Comparison of ENCODE assay signal across 8 mouse cellular contexts in the genomic region with DNA sequence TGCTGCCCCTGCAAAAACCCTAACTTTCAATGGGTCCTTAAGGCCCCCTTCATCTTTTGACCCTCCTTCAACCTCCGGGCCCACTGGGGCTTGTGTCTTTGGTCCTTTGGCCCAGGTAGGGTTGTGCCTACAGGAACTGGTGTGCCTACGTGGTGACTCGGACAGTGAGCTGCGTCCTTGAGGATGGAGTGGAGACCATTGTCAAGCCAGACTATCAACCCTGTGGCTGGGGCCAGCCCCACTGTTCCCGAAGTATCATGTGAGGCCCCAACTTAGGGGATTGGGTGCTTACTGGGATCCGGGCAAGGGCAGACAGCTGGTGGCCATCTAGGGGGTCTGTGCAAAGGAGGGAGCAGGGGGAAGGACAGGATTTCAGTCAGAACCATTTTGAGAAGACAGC. TPM values are rescaled to one million over a fixed set of nuclear protein-coding genes. Genes with fewer than 3 reads are reported as not detected.
A peak's percentile ranks its signal among the peaks of the same experiment; 100 is the strongest.
DNase-seq lines count a peak whose midpoint lies in the region; ATAC-seq lines count a peak whose summit lies in the region.

No protein-coding gene starts in this region.

- H3K36me3 ChIP-seq in heart, embryonic 11.5 days (ENCODE audit: control insufficient read depth, insufficient read depth, low read length), result peaks cover 11% of the 10 kb centered on the region
- peaks cover 33% of the 10 kb centered on the region for H3K36me3 ChIP-seq in limb, embryonic 12.5 days
- peaks cover 10% of the 10 kb centered on the region for H3K36me3 ChIP-seq in stomach, embryonic 16.5 days (ENCODE audit: control insufficient read depth, insufficient read depth, low read length)

- no peaks in the 10 kb centered on the region for H3K27me3 ChIP-seq in heart, embryonic 11.5 days (ENCODE audit: control insufficient read depth, insufficient read depth, low read length)
- H3K27me3 ChIP-seq in limb, embryonic 12.5 days, result no peaks in the 10 kb centered on the region
- no peaks in the 10 kb centered on the region for H3K27me3 ChIP-seq in stomach, embryonic 16.5 days (ENCODE audit: control insufficient read depth, insufficient read depth, low read length)

- peak overlapping the region; percentile 54 for H3K4me3 ChIP-seq in heart, embryonic 11.5 days (ENCODE audit: low read depth, low read length)
- H3K4me3 ChIP-seq in limb, embryonic 12.5 days (replicated peaks), result peak overlapping the region; percentile 59
- peak overlapping the region; percentile 55 for H3K4me3 ChIP-seq in stomach, embryonic 16.5 days (replicated peaks; ENCODE audit: low read length)

- peak overlapping the region; percentile 92; the same call in 1 of the 2 replicates for H3K27ac ChIP-seq in heart, embryonic 11.5 days (ENCODE audit: low read depth, low read length)
- peak overlapping the region; percentile 99 for H3K27ac ChIP-seq in limb, embryonic 12.5 days
- peak overlapping the region; percentile 98 for H3K27ac ChIP-seq in stomach, embryonic 16.5 days (ENCODE audit: low read length)

- no peaks in the 10 kb centered on the region for H3K9me3 ChIP-seq in heart, embryonic 11.5 days (replicated peaks; ENCODE audit: control insufficient read depth, low read length)
- H3K9me3 ChIP-seq in limb, embryonic 12.5 days, result no peaks in the 10 kb centered on the region
- H3K9me3 ChIP-seq in stomach, embryonic 16.5 days (replicated peaks; ENCODE audit: control insufficient read depth, low read length), result no peaks in the 10 kb centered on the region

- no peak for DNase-seq in heart, postnatal 4 days
- DNase-seq in thymus, postnatal 36 days, result peak; percentile 30 to 40
- DNase-seq in thymus, postnatal 14 days, result no peak
- no peak for DNase-seq in embryo, embryonic 10.5 days (ENCODE audit: low spot score)
- DNase-seq in right cerebral cortex, adult 2 months (ENCODE audit: low spot score in 2 of 2), result no peak

- no peak for ATAC-seq in heart, embryonic 11.5 days (replicated peaks; ENCODE audit: insufficient number of reproducible peaks, low FRiP score, low TSS enrichment)
- ATAC-seq in limb, embryonic 12.5 days (ENCODE audit: insufficient number of reproducible peaks, insufficient read depth, low FRiP score, low TSS enrichment, low read depth), result no peak
- ATAC-seq in stomach, embryonic 16.5 days (ENCODE audit: insufficient read depth, low FRiP score), result no peak

- peaks cover 40% of the 10 kb centered on the region for H3K4me1 ChIP-seq in heart, embryonic 11.5 days (ENCODE audit: control insufficient read depth, insufficient read depth, low read length)
- peaks cover 77% of the 10 kb centered on the region for H3K4me1 ChIP-seq in limb, embryonic 12.5 days (replicated peaks)
- H3K4me1 ChIP-seq in stomach, embryonic 16.5 days (ENCODE audit: control insufficient read depth, insufficient read depth, low read length), result peaks cover 31% of the 10 kb centered on the region

- peak overlapping the region; percentile 75 for H3K4me2 ChIP-seq in heart, embryonic 11.5 days
- peak overlapping the region; percentile 98 for H3K4me2 ChIP-seq in limb, embryonic 12.5 days
- H3K4me2 ChIP-seq in stomach, embryonic 16.5 days (ENCODE audit: low read depth, low read length), result peak overlapping the region; percentile 75

- WGBS in heart, embryonic 11.5 days (ENCODE audit: insufficient replicate concordance), result 52% methylated on average over 6 of the region's 6 CpGs
- 44% methylated on average over 6 of the region's 6 CpGs for WGBS in limb, embryonic 12.5 days
- WGBS in stomach, embryonic 16.5 days, result 41% methylated on average over 6 of the region's 6 CpGs

- peak overlapping the region; percentile 77 for H3K9ac ChIP-seq in heart, embryonic 11.5 days (ENCODE audit: low read depth, low read length)
- peak overlapping the region; percentile 79 for H3K9ac ChIP-seq in limb, embryonic 12.5 days (replicated peaks)
- peak overlapping the region; percentile 74 for H3K9ac ChIP-seq in stomach, embryonic 16.5 days (ENCODE audit: low read length)

RNA-seq across cellular contexts. Expression of gene Emilin1, which starts 1.6 kb away (rescaled TPM):
- 90.5 and 123 TPM in 2 replicates for polyA plus RNA-seq in heart, embryonic 11.5 days (2014; fragmentation: Nextera tagmentation; extraction: Ambion mirVana)
- total RNA-seq in heart, postnatal 4 days (2021), result 10 to 100 TPM; 83.4 to 93.2 TPM
- 221 and 225 TPM in 2 replicates for polyA plus RNA-seq in limb, embryonic 12.5 days (2016; fragmentation: Nextera tagmentation; extraction: Ambion mirVana)
- 245 and 257 TPM in 2 replicates for polyA plus RNA-seq in stomach, embryonic 16.5 days (2015; fragmentation: Nextera tagmentation; extraction: Ambion mirVana)

RNA-seq across cellular contexts. Expression of gene Khk, which starts 6.4 kb away (rescaled TPM):
- 10.1 and 11.3 TPM in 2 replicates for polyA plus RNA-seq in heart, embryonic 11.5 days (2014; fragmentation: Nextera tagmentation; extraction: Ambion mirVana)
- 1 to 10 TPM; 6.4 to 9.2 TPM for total RNA-seq in heart, postnatal 4 days (2021)
- polyA plus RNA-seq in limb, embryonic 12.5 days (2016; fragmentation: Nextera tagmentation; extraction: Ambion mirVana), result 11.7 and 14.6 TPM in 2 replicates
- 28.8 and 31.8 TPM in 2 replicates for polyA plus RNA-seq in stomach, embryonic 16.5 days (2015; fragmentation: Nextera tagmentation; extraction: Ambion mirVana)

RNA-seq across cellular contexts. Expression of gene Ost4, which starts 7.3 kb away (rescaled TPM):
- 445 and 470 TPM in 2 replicates for polyA plus RNA-seq in heart, embryonic 11.5 days (2014; fragmentation: Nextera tagmentation; extraction: Ambion mirVana)
- total RNA-seq in heart, postnatal 4 days (2021), result 100 to 1,000 TPM; 170 TPM
- polyA plus RNA-seq in limb, embryonic 12.5 days (2016; fragmentation: Nextera tagmentation; extraction: Ambion mirVana), result 351 and 355 TPM in 2 replicates
- polyA plus RNA-seq in stomach, embryonic 16.5 days (2015; fragmentation: Nextera tagmentation; extraction: Ambion mirVana), result 434 and 465 TPM in 2 replicates

RNA-seq across cellular contexts. Expression of gene Agbl5, which starts 26.4 kb away (rescaled TPM):
- 12.9 and 14.5 TPM in 2 replicates for polyA plus RNA-seq in heart, embryonic 11.5 days (2014; fragmentation: Nextera tagmentation; extraction: Ambion mirVana)
- 10 to 100 TPM; 11.8 to 12.7 TPM for total RNA-seq in heart, postnatal 4 days (2021)
- 35.8 and 42.0 TPM in 2 replicates for polyA plus RNA-seq in limb, embryonic 12.5 days (2016; fragmentation: Nextera tagmentation; extraction: Ambion mirVana)
- 16.7 and 18.4 TPM in 2 replicates for polyA plus RNA-seq in stomach, embryonic 16.5 days (2015; fragmentation: Nextera tagmentation; extraction: Ambion mirVana)

RNA-seq across cellular contexts. Expression of gene Cgref1, which starts 30.5 kb away (rescaled TPM):
- polyA plus RNA-seq in heart, embryonic 11.5 days (2014; fragmentation: Nextera tagmentation; extraction: Ambion mirVana), result 4.4 and 5.4 TPM in 2 replicates
- under 1 TPM; 0.67 to 0.77 TPM for total RNA-seq in heart, postnatal 4 days (2021)
- 4.1 and 4.4 TPM in 2 replicates for polyA plus RNA-seq in limb, embryonic 12.5 days (2016; fragmentation: Nextera tagmentation; extraction: Ambion mirVana)
- 12.3 and 14.3 TPM in 2 replicates for polyA plus RNA-seq in stomach, embryonic 16.5 days (2015; fragmentation: Nextera tagmentation; extraction: Ambion mirVana)

Comparison
In these comparisons a context has a peak if more than half of its experiments do, and no peak if none do; other contexts are left out.
1. DNase-seq: peak in thymus, postnatal 36 days (2 of 2); none in heart, postnatal 4 days (single experiment), thymus, postnatal 14 days (single experiment), embryo, embryonic 10.5 days (single experiment) and right cerebral cortex, adult 2 months (0 of 2).
2. Peak in every context shown above with its lines, with median percentiles within 50 percentile points of each other: H3K27ac ChIP-seq, H3K4me2 ChIP-seq, H3K4me3 ChIP-seq and H3K9ac ChIP-seq.